Mouse (Mus musculus) hindbrain, embryonic 14.5 days (tissue): ENCODE results near the gene Cd6. TPM values are rescaled to one million over a fixed set of nuclear protein-coding genes. Genes with fewer than 3 reads are reported as not detected.

ENCODE experiments used
- ATAC-seq: fragments of 200-750 bp; cut with Nextera tagmentation; 2 replicates; pipeline ENCODE4 v1.8.0; 2017; ENCODE audit warnings: moderate number of reproducible peaks, mild to moderate bottlenecking, moderate TSS enrichment, moderate library complexity; ENCODE audit not compliant: low FRiP score
- DNase-seq: peaks from one replicate; pipeline ENCODE4 v3.0.0-alpha.2; 2015; ENCODE audit warnings: low spot score
- H3K27ac ChIP-seq: fragments of 300-500 bp; sonication (generic); 2 replicates; pipeline ENCODE4 v1.5.1; 2014; ENCODE audit warnings: mild to moderate bottlenecking, moderate library complexity
- H3K27me3 ChIP-seq: fragments of 300-500 bp; sonication (generic); 2 replicates; pipeline ENCODE4 v1.6.1; 2014; ENCODE audit warnings: mild to moderate bottlenecking, low read length, mixed read lengths; ENCODE audit not compliant: control insufficient read depth, insufficient read depth
- H3K36me3 ChIP-seq: fragments of 300-500 bp; sonication (generic); replicated peaks from 2 replicates; pipeline ENCODE4 v1.6.1; 2014; ENCODE audit not compliant: control insufficient read depth, insufficient read depth
- H3K4me1 ChIP-seq: fragments of 300-500 bp; sonication (generic); replicated peaks from 2 replicates; pipeline ENCODE4 v1.6.1; 2014; ENCODE audit warnings: antibody characterized with exemption, low read length, mixed read lengths; ENCODE audit not compliant: control insufficient read depth, insufficient read depth
- H3K4me2 ChIP-seq: fragments of 300-500 bp; sonication (generic); replicated peaks from 2 replicates; pipeline ENCODE4 v1.6.1; 2014; ENCODE audit warnings: mild to moderate bottlenecking, moderate library complexity
- H3K4me3 ChIP-seq: fragments of 300-500 bp; sonication (generic); replicated peaks from 2 replicates; pipeline ENCODE4 v1.5.1; 2014; ENCODE audit warnings: mild to moderate bottlenecking, low read length
- H3K9ac ChIP-seq: fragments of 300-500 bp; sonication (generic); 2 replicates; pipeline ENCODE4 v1.6.1; 2014
- H3K9me3 ChIP-seq: fragments of 300-500 bp; sonication (generic); 2 replicates; pipeline ENCODE4 v1.6.1; 2016; ENCODE audit warnings: low read length; ENCODE audit not compliant: control insufficient read depth
- WGBS: fragments of 180-500 bp; shearing (Covaris S2); extraction: QIAGEN DNeasy Blood & Tissue Kit; methylation state at CpG from one replicate; pipeline ENCODE4 v1.1.7; 2014; 5-methylcytosine and 5-hydroxymethylcytosine counted together
- polyA plus RNA-seq: library from polyadenylated mRNA; unstranded; fragments of >200 nt; fragmentation: Nextera tagmentation; extraction: Ambion mirVana; gene quantifications from 2 replicates; pipeline ENCODE4 v1.2.1, GENCODE M21; 2014

The Cd6 gene
- polyA plus RNA-seq, 1 experiment from 2014 or later: not detected

DNA sequence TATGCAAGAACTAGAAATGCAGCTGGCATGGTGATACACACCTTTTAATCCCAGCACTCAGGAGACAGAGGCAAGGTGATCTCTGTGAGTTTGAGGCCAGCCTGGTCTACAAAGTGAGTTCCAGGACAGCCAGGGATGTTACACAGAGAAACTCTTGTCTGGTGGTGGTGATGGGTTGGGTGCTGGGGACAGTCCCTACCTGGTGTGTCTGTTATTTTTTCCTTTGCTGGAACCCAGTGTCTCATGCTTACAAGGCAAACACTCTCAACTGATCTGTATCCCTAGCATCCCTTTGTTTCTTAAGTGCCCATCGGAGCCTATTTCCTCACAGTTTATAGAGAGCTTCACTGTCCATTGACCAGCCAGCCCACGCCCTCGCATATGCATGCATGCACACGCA lies 89.9 kb downstream of the Cd6 start:
- Histone ChIP-seq H3K27ac (no peak overlapping the region), H3K27me3 (no peaks in the 10 kb centered on the region), H3K4me1 (no peaks in the 10 kb centered on the region), H3K4me3 (no peak overlapping the region), H3K9ac (no peak overlapping the region), H3K4me2 (no peak overlapping the region), H3K36me3 (no peaks in the 10 kb centered on the region), H3K9me3 (no peaks in the 10 kb centered on the region)
- 98% methylated on average over 4 of the region's 4 CpGs for WGBS
- DNase-seq: no peak
- ATAC-seq: no peak

Other genes starting within 250 kb of the Cd6 start
- gene Ddb1, start 224.7 kb downstream of the Cd6 start, polyA plus RNA-seq: 219 and 240 TPM in 2 replicates
- 25.4 and 26.8 TPM in 2 replicates for gene Tkfc, start 224.4 kb downstream of the Cd6 start, polyA plus RNA-seq
- 0.64 and 1.1 TPM in 2 replicates for gene Vwce, start 195.8 kb downstream of the Cd6 start, polyA plus RNA-seq
- gene Pga5, start 152.0 kb downstream of the Cd6 start, polyA plus RNA-seq: not detected in 2 replicates
- gene Vps37c, start 141.3 kb downstream of the Cd6 start, polyA plus RNA-seq: 28.7 and 31.3 TPM in 2 replicates
- 0.31 TPM in 2 replicates for gene Cd5, start 91.1 kb downstream of the Cd6 start, polyA plus RNA-seq
- gene Slc15a3, start 9.7 kb upstream of the Cd6 start, polyA plus RNA-seq: 0.22 and 0.29 TPM in 2 replicates
- gene Tmem132a, start 39.9 kb upstream of the Cd6 start, polyA plus RNA-seq: 154 and 160 TPM in 2 replicates
- gene Tmem109, start 51.9 kb upstream of the Cd6 start, polyA plus RNA-seq: 37.0 and 44.8 TPM in 2 replicates
- gene Prpf19, start 65.2 kb upstream of the Cd6 start, polyA plus RNA-seq: 33.4 and 41.5 TPM in 2 replicates
- 0.30 and 0.47 TPM in 2 replicates for gene Zp1, start 90.6 kb upstream of the Cd6 start, polyA plus RNA-seq
- gene Ptgdr2, start 107.1 kb upstream of the Cd6 start, polyA plus RNA-seq: 0.23 and 0.24 TPM in 2 replicates
- 11.6 and 12.8 TPM in 2 replicates for gene Ccdc86, start 119.2 kb upstream of the Cd6 start, polyA plus RNA-seq
- not detected in 2 replicates for gene Ms4a10, start 144.6 kb upstream of the Cd6 start, polyA plus RNA-seq
- gene Ms4a15, start 163.2 kb upstream of the Cd6 start, polyA plus RNA-seq: not detected in 2 replicates
- not detected in 2 replicates for gene Ms4a18, start 188.0 kb upstream of the Cd6 start, polyA plus RNA-seq